Mouse (Mus musculus) adrenal gland (tissue): Measurements from ENCODE around the gene Arf6.

Experiments
- intact Hi-C: fragments of 180-260 bp; cut with DNase I; formaldehyde crosslinking; loops from one replicate; pipeline ENCODE4 v1.15.1; 2025
- microRNA-seq, 2 experiments: library from miRNA; unstranded; fragments of <30 nt; microRNA quantifications; one replicate each; pipeline ENCODE4; 2019

The Arf6 gene

GRCm38 (mm10) chr12:69402594-69403167 is 30.7 kb downstream of the Arf6 start:
- intact Hi-C loops, result no loop called here

DNA sequence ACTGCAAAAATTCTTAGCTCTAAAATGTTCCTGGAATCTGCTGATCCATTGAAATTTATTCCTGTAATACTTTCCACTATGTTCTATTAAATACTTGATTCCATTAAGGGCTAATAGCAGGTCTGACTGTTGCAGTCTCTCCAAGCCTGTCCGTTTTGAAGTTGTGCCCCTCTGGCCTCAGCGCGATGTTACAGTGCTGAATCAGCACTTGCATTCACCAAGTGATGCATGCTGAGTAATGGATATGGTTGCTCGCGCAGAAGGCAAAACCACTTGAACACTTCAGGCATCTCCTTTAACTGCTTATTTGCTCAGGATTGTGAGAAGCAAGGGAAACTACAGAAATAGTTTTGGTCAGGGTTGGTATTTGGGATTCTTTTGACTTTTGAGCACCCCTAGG is 38.8 kb downstream of the Arf6 start:
- intact Hi-C loops, result no loop called here

- intact Hi-C loops, result no loop called here
Observed at GRCm38 (mm10) chr12:69411936-69412335, 40.0 kb downstream of the Arf6 start.

DNA sequence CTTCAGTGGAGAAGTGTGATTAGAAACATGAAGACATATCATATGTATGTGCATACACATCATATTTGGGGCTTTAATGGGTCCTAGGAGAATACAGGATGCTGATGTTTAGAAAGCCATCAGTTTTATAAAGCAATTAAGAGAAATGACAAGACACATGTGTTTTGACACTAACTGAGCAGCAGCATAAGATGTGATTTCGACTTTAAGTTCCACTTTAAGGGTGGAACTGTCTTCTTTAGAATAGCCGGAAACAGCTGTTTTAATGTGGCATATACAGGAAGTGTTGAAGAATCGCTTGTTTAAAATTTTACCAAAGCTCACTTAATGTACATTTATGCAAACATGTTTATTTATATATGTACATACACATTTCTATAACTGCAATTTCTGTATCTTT is 41.4 kb downstream of the Arf6 start:
- intact Hi-C loops, result no loop called here

- intact Hi-C loops, result no loop called here
Observed at GRCm38 (mm10) chr12:69414826-69415572, 43.0 kb downstream of the Arf6 start.

DNA sequence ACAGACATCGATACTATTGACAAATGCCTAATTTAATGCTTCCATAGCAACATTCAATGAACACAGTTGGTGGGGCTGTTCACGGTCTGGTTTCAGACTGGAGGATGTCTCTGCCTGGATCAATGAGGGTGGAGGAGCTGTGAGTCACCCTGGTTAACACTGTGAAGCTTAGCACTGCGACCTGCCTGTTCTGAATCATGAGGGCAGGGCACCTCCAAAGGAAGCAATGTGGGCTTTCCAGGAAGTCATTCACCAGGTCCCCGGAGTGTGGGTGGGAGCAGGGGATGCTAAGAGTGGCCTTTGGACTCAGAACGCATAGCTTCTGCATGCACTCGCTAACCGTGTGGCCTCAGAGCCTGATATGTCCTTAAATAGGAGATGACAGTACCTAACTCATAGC is 44.8 kb downstream of the Arf6 start:
- intact Hi-C loops, result no loop called here

GRCm38 (mm10) chr12:69417701-69418291 is 45.8 kb downstream of the Arf6 start:
- intact Hi-C loops, result no loop called here

- intact Hi-C loops, result no loop called here
Observed at GRCm38 (mm10) chr12:69418606-69419005, 46.7 kb downstream of the Arf6 start.

DNA sequence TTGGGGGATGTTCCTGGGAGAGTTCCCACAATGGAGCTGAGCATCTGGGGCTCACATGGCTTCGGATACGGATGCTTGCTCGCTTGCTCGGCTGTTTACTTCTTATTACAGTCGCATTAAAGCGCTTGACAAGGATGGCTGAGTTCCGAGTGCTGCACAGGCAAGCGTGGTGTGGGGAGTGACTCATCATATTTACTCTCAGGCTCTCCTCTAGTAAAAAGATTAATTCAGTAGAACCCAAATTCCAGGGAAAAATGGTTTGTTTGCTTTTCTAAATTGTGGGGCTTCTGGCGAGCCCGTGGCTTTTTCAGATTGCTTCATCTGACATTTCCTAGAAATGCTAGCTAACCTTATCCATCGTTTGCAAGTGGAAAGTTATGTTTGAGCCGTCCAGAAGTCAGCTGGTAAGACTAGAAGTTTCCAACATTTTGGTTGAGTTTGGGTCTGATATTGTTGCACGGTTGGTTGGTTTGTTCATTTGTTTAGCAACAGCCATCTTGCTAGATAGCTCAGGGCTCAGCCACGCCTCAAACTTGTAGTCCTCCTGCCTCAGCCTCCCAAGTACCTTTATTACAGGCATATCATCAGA is 47.2 kb downstream of the Arf6 start:
- intact Hi-C loops, result no loop called here

- intact Hi-C loops, result no loop called here
Observed at GRCm38 (mm10) chr12:69419606-69420005, 47.7 kb downstream of the Arf6 start.

- intact Hi-C loops, result no loop called here
Observed at GRCm38 (mm10) chr12:69420716-69421115, 48.8 kb downstream of the Arf6 start.

GRCm38 (mm10) chr12:69422827-69423537 is 51.0 kb downstream of the Arf6 start:
- intact Hi-C loops, result no loop called here

Small RNA genes within 50 kb of the gene (microRNA-seq; reads per million reads assigned to microRNA genes)
- 0 to 0.37 reads per million in 2 experiments for gene Gm47299
- 0 reads per million in 2 experiments for gene Gm47305
